Mouse (Mus musculus): ENCODE results near the gene Tmem19. TPM values are rescaled to one million over a fixed set of nuclear protein-coding genes. Genes with fewer than 3 reads are reported as not detected.
A peak's percentile ranks its signal among the peaks of the same experiment; 100 is the strongest.

Gene Tmem19
- total RNA-seq (2021), result 10 to 100 TPM; 40.6 to 45.3 TPM

DNA sequence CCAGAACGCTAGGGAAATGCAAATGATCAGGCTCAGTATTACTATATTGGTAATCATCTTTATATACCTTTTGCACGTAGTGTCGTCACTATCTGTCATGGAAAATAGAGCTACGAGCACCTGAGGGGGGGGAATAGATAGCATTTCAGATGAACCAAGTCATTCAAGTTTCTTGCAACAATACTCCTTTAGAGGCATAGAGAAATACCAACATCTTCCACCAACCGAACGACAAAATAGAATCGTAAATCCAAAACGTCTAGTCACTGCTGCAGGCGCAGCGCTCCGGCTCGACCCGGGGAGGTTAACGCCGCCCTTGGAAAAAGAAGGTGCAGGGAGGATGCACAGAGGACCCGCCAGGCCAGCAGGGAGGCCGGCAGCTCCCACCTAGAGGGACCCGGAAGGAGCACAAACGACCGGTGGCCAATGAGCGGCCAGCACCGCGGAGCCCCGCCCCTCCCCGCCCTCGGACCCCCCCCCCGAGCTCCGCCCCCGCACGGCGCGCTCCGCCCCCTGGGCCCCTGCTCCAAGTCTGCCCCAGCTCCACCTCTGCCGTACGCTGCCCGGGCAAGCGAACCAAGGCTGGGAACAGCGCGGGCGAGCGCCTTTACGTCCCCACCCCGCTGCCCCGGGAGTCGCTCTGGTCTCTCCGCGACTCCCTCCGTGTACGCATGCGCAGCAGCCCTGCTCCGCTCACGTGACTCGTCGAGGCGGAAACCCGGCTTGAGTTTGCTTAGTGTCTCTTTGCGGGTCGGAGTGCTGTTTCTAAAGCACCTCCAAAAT lies at the start of gene Tmem19:
Gene Tmem19, minus strand, starts transcription at position 662 of the 783 bp plus-strand sequence.
- intact Hi-C loops (cut with DNase I), result no loop called here
- DNase-seq, result peak; percentile 99

GRCm38 (mm10) chr10:115406393-115406792 lies 44.1 kb upstream of the Tmem19 start:
- peak; percentile 60 for DNase-seq
- intact Hi-C loops (cut with DNase I), result loop anchor here (5.0 kb wide), 1 partner anchor 211 kb away; no protein-coding TSS in a partner anchor

- DNase-seq, result no peak
- intact Hi-C loops (cut with DNase I), result no loop called here
These were observed 29.6 kb upstream of the Tmem19 start for GRCm38 (mm10) chr10:115391896-115392295.

DNA sequence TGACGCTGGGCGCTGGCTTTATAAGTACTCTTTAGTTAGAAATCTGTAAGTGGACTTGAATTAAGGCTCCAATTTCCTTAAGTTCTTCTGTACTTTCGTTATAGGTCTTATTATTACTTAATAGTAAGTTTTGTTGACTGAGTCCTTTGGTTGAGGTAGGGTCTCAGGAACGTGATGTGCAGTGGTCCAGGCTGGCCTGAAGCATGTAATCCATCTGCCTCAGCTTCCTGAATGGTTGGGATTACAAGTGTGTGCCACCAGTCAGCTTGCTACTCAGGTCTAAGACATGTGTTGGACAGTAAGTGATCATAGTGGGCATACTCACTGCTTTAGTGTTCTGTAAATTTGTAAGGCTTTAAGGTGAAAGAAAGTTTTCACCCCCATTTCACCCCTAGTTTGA lies 28.8 kb upstream of the Tmem19 start:
- intact Hi-C loops (cut with DNase I), result no loop called here
- DNase-seq, result no peak

- no peak for DNase-seq
- intact Hi-C loops (cut with DNase I), result no loop called here
These were observed 25.6 kb upstream of the Tmem19 start for GRCm38 (mm10) chr10:115387891-115388290.

DNA sequence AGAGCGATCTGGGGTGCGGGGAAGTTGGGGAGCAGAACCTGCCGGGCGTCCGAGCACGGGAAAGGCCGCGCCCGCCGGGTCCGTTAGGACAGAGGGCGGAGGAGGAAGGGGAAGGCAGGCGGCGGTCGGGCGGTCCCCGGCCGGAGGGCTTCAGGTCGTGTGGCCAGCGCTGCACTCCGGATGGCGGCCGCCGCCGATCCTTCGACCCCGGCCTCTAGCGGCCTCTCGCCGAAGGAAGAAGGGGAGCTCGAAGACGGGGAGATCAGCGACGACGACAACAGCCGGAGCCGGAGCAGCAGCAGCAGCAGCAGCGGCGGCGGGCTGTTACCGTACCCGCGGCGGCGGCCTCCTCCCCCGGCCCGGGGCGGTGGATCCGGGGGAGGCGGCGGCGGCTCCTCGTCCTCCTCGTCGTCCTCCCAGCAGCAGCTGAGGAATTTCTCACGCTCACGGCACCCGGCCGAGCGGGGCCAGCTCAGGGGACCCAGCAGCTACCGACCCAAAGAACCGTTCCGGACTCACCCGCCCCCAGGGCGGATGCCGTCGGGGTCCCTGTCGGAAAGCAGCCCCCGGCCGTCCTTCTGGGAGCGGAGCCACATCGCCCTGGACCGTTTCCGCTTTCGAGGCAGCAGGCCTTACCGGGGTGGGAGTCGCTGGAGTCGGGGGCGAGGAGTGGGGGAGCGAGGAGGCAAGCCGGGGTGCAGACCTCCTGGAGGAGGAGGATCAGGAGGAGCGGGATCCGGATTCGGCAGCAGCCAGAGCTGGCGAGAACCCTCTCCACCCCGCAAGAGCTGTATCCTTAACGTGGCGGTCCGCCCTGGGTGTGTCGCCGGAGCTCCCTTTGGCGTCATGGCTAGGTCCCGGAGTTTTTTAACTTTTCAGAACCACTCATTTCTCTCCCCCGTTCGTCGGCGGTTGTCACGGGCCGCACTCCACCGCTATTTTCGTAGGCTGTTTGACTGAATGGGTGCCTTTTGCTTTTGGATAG lies 23.0 kb upstream of the Tmem19 start:
- intact Hi-C loops (cut with DNase I), result no loop called here
- DNase-seq, result peak; percentile 61

- intact Hi-C loops (cut with DNase I), result loop anchor here (5.0 kb wide), 1 partner anchor 67 kb away; the partner anchor contains the start of gene Rab21
- peak; percentile 99 for DNase-seq
These were observed 22.1 kb upstream of the Tmem19 start, which contains the start of the genes Thap2 and Zfc3h1 for GRCm38 (mm10) chr10:115384221-115385017. Thap2 (minus strand) TSS chr10:115384443. Zfc3h1 (plus strand) TSS chr10:115384959.

GRCm38 (mm10) chr10:115383644-115384220 lies 21.4 kb upstream of the Tmem19 start:
- no peak for DNase-seq
- intact Hi-C loops (cut with DNase I), result loop anchor here (5.0 kb wide), 1 partner anchor 66 kb away; the partner anchor contains the start of gene Rab21

GRCm38 (mm10) chr10:115382846-115383643 lies 20.7 kb upstream of the Tmem19 start:
- DNase-seq, result no peak
- intact Hi-C loops (cut with DNase I), result loop anchor here (5.0 kb wide), 1 partner anchor 66 kb away; the partner anchor contains the start of gene Rab21

GRCm38 (mm10) chr10:115381506-115382084 lies 19.3 kb upstream of the Tmem19 start:
- no peak for DNase-seq
- intact Hi-C loops (cut with DNase I), result loop anchor here (5.0 kb wide), 1 partner anchor 64 kb away; the partner anchor contains the start of gene Rab21

GRCm38 (mm10) chr10:115363151-115363550 lies 850 bp upstream of the Tmem19 start:
- DNase-seq, result no peak
- intact Hi-C loops (cut with DNase I), result no loop called here

- intact Hi-C loops (cut with DNase I), result no loop called here
- no peak for DNase-seq
These were observed 293 bp upstream of the Tmem19 start for GRCm38 (mm10) chr10:115362623-115362964.

DNA sequence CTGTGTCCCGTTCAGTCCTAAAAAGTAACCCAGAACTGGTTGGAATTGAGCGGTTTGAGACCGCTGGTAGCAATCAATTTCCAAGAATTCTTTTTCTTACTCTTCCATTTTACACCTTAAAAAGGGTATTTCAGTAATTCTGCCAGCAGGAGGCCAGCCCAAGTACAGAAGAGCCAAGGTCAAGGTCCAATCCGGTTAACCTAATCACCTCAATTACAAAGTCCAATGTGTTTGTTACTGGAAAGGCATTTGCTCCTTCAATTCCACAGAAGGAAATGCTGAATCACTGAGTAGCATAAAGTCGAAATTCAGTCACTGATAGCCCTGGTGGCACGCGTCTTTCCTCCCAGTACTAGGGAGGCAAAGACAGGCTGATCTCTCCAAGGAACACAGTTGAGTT lies 3.2 kb downstream of the Tmem19 start:
- no peak for DNase-seq
- intact Hi-C loops (cut with DNase I), result no loop called here

GRCm38 (mm10) chr10:115358216-115358919 lies 3.9 kb downstream of the Tmem19 start:
- intact Hi-C loops (cut with DNase I), result no loop called here
- no peak for DNase-seq

- DNase-seq, result no peak
- intact Hi-C loops (cut with DNase I), result no loop called here
These were observed 6.2 kb downstream of the Tmem19 start for GRCm38 (mm10) chr10:115356106-115356505.

DNA sequence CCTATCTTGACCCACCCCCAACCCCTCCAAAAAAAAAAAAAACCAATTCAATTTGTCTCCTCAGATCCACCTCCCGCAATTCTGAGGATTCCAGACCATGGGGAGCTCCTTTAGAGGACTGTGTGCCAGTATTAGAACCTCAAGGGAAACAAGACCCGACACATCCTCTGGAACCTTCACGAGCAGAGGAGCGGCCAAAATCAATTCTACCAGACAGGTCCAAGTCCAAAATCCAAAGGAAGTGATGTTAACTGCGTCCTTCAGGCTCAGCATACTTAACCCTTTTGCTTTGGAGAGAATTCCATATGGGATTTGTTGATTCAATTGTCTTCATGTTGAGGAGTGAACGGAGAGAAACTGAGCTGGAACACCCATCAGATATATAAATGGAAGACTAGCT lies 7.3 kb downstream of the Tmem19 start:
- intact Hi-C loops (cut with DNase I), result no loop called here
- DNase-seq, result no peak

- intact Hi-C loops (cut with DNase I), result no loop called here
- DNase-seq, result no peak
These were observed 7.7 kb downstream of the Tmem19 start for GRCm38 (mm10) chr10:115354553-115354952.

- DNase-seq, result no peak
- intact Hi-C loops (cut with DNase I), result no loop called here
These were observed 11.4 kb downstream of the Tmem19 start for GRCm38 (mm10) chr10:115350810-115351397.

Measured in left cerebral cortex, postnatal 4 days (tissue).